Mouse (Mus musculus) kidney, adult 2 months (tissue): ENCODE measurements around the gene Egfl7.

ENCODE experiments used
- CTCF ChIP-seq: fragments of 200-500 bp; conservative IDR thresholded peaks from 2 replicates; pipeline ENCODE4 v1.5.1; 2011; ENCODE audit warnings: low read depth, mild to moderate bottlenecking, control low read depth, low read length, moderate library complexity, mixed read lengths; ENCODE audit not compliant: insufficient read depth, insufficient read length
- POLR2A ChIP-seq: fragments of 200-500 bp; IDR thresholded peaks from one replicate; pipeline ENCODE4 v1.6.1; 2011; ENCODE audit warnings: low read depth, low read length, control low read depth

- TF ChIP-seq CTCF (no peak), POLR2A (no peak)
Measured at GRCm38 (mm10) chr2:26535517-26536045, 44.2 kb upstream of the Egfl7 start.
